Mouse (Mus musculus) small intestine, adult 2 months (tissue): ENCODE data around the gene Gm36176.

Experiments used
- CTCF ChIP-seq: fragments of 200-500 bp; IDR thresholded peaks from 2 replicates; pipeline ENCODE4 v1.5.1; 2012; ENCODE audit warnings: low read depth, mild to moderate bottlenecking, control low read depth, inconsistent platforms, low read length, moderate library complexity, mixed read lengths; ENCODE audit not compliant: insufficient replicate concordance, insufficient read length; ENCODE audit errors: extremely low read depth
- POLR2A ChIP-seq: fragments of 200-500 bp; IDR thresholded peaks from 2 replicates; pipeline ENCODE4 v1.6.1; 2012; ENCODE audit warnings: low read depth, mild to moderate bottlenecking, control low read depth, inconsistent platforms, low read length, moderate library complexity

GRCm38 (mm10) chr10:77890987-77891565 is 44.5 kb downstream of the Gm36176 start:
- TF ChIP-seq POLR2A (no peak), CTCF (no peak)
